Mouse (Mus musculus) kidney, embryonic 15.5 days (tissue): ENCODE results near the gene Fam19a5. TPM values are rescaled to one million over a fixed set of nuclear protein-coding genes. Genes with fewer than 3 reads are reported as not detected.

Source experiments
- ATAC-seq: fragments of 200-750 bp; cut with Nextera tagmentation; replicated peaks from 2 replicates; pipeline ENCODE4 v1.8.0; 2017; ENCODE audit warnings: moderate TSS enrichment; ENCODE audit not compliant: low FRiP score
- H3K27ac ChIP-seq: fragments of 300-500 bp; sonication (generic); 2 replicates; pipeline ENCODE4 v1.5.1; 2015; ENCODE audit warnings: mild to moderate bottlenecking, inconsistent platforms
- H3K27me3 ChIP-seq: fragments of 300-500 bp; sonication (generic); 2 replicates; pipeline ENCODE4 v1.6.1; 2015; ENCODE audit warnings: inconsistent platforms
- H3K36me3 ChIP-seq: fragments of 300-500 bp; sonication (generic); 2 replicates; pipeline ENCODE4 v1.6.1; 2015; ENCODE audit warnings: inconsistent platforms
- H3K4me1 ChIP-seq: fragments of 300-500 bp; sonication (generic); 2 replicates; pipeline ENCODE4 v1.6.1; 2015; ENCODE audit warnings: inconsistent platforms
- H3K4me2 ChIP-seq: fragments of 300-500 bp; sonication (generic); 2 replicates; pipeline ENCODE4 v1.6.1; 2015; ENCODE audit warnings: moderate library complexity, mild to moderate bottlenecking, inconsistent platforms
- H3K4me3 ChIP-seq: fragments of 300-500 bp; sonication (generic); replicated peaks from 2 replicates; pipeline ENCODE4 v1.5.1; 2015; ENCODE audit warnings: mild to moderate bottlenecking, inconsistent platforms
- H3K9ac ChIP-seq: fragments of 300-500 bp; sonication (generic); 2 replicates; pipeline ENCODE4 v1.6.1; 2015; ENCODE audit warnings: mild to moderate bottlenecking, inconsistent platforms
- H3K9me3 ChIP-seq: fragments of 300-500 bp; sonication (generic); replicated peaks from 2 replicates; pipeline ENCODE4 v1.6.1; 2016; ENCODE audit warnings: inconsistent platforms
- WGBS: fragments of 180-500 bp; shearing (Covaris S2); methylation state at CpG from one replicate; pipeline ENCODE4 v1.1.7; 2015; ENCODE audit warnings: mixed read lengths; 5-methylcytosine and 5-hydroxymethylcytosine counted together
- polyA plus RNA-seq: library from polyadenylated mRNA; unstranded; fragments of >200 nt; fragmentation: Nextera tagmentation; extraction: Ambion mirVana; gene quantifications from 2 replicates; pipeline ENCODE4 v1.2.1, GENCODE M21; 2015

Fam19a5 gene
- polyA plus RNA-seq, 1 experiment from 2014 or later = 4.7 TPM

- Histone ChIP-seq H3K27ac (no peak overlapping the region), H3K4me3 (no peak overlapping the region), H3K36me3 (no peaks in the 10 kb centered on the region), H3K4me2 (no peak overlapping the region), H3K27me3 (no peaks in the 10 kb centered on the region), H3K9ac (no peak overlapping the region), H3K4me1 (0 out of 2 replicates have a peak, but pooled peaks cover 4% of the 10 kb centered on the region), H3K9me3 (no peaks in the 10 kb centered on the region)
- 52% methylated on average over 9 of the region's 9 CpGs for WGBS
- ATAC-seq = peak; percentile 36; the same call in 1 of the 2 replicates
These were observed 171.1 kb downstream of the Fam19a5 start for GRCm38 (mm10) chr15:87715037-87715676.

GRCm38 (mm10) chr15:87717056-87717455, 173.0 kb downstream of the Fam19a5 start:
- H3K4me3 ChIP-seq = no peak overlapping the region
- H3K9ac ChIP-seq = no peak overlapping the region
- H3K36me3 ChIP-seq = no peaks in the 10 kb centered on the region
- ATAC-seq = no peak
- no peak overlapping the region for H3K4me2 ChIP-seq
- no peaks in the 10 kb centered on the region for H3K27me3 ChIP-seq
- H3K9me3 ChIP-seq = no peaks in the 10 kb centered on the region
- H3K27ac ChIP-seq = no peak overlapping the region
- 72% methylated on average over 5 of the region's 5 CpGs for WGBS
- H3K4me1 ChIP-seq = no peaks in the 10 kb centered on the region

GRCm38 (mm10) chr15:87723455-87723986, 179.4 kb downstream of the Fam19a5 start:
- Histone ChIP-seq H3K27me3 (no peaks in the 10 kb centered on the region), H3K9ac (no peak overlapping the region)
- ATAC-seq = no peak

GRCm38 (mm10) chr15:87726657-87727236, 182.6 kb downstream of the Fam19a5 start:
- H3K9me3 ChIP-seq = no peaks in the 10 kb centered on the region
- no peak for ATAC-seq
- no peak overlapping the region for H3K4me3 ChIP-seq
- no peaks in the 10 kb centered on the region for H3K27me3 ChIP-seq
- no peaks in the 10 kb centered on the region for H3K36me3 ChIP-seq
- no peak overlapping the region for H3K9ac ChIP-seq
- H3K4me2 ChIP-seq = no peak overlapping the region
- H3K4me1 ChIP-seq = no peaks in the 10 kb centered on the region
- H3K27ac ChIP-seq = no peak overlapping the region
- WGBS = 75% methylated on average over 20 of the region's 20 CpGs

More at GRCm38 (mm10) chr15:87723455-87723986, 179.4 kb downstream of the Fam19a5 start:
- Histone ChIP-seq H3K9me3 (no peaks in the 10 kb centered on the region), H3K36me3 (no peaks in the 10 kb centered on the region), H3K27ac (no peak overlapping the region), H3K4me2 (no peak overlapping the region), H3K4me1 (no peaks in the 10 kb centered on the region), H3K4me3 (no peak overlapping the region)
- WGBS = 78% methylated on average over 5 of the region's 5 CpGs

GRCm38 (mm10) chr15:87736345-87736744, 192.2 kb downstream of the Fam19a5 start:
- no peaks in the 10 kb centered on the region for H3K27me3 ChIP-seq

GRCm38 (mm10) chr15:87755482-87755881, 211.4 kb downstream of the Fam19a5 start:
- no peaks in the 10 kb centered on the region for H3K27me3 ChIP-seq
- no peaks in the 10 kb centered on the region for H3K4me1 ChIP-seq
- H3K4me2 ChIP-seq = no peak overlapping the region
- WGBS = 68% methylated on average over 3 of the region's 3 CpGs
- no peak overlapping the region for H3K27ac ChIP-seq
- no peak for ATAC-seq
- no peaks in the 10 kb centered on the region for H3K9me3 ChIP-seq
- no peak overlapping the region for H3K9ac ChIP-seq
- H3K4me3 ChIP-seq = no peak overlapping the region
- no peaks in the 10 kb centered on the region for H3K36me3 ChIP-seq

More at GRCm38 (mm10) chr15:87736345-87736744, 192.2 kb downstream of the Fam19a5 start:
- Histone ChIP-seq H3K36me3 (no peaks in the 10 kb centered on the region), H3K27ac (no peak overlapping the region), H3K9me3 (no peaks in the 10 kb centered on the region), H3K4me3 (no peak overlapping the region), H3K9ac (no peak overlapping the region), H3K4me2 (no peak overlapping the region), H3K4me1 (no peaks in the 10 kb centered on the region)
- no peak for ATAC-seq
- 90% methylated on average over 4 of the region's 4 CpGs for WGBS

GRCm38 (mm10) chr15:87765876-87766275, 221.8 kb downstream of the Fam19a5 start:
- no peak for ATAC-seq
- no peaks in the 10 kb centered on the region for H3K4me1 ChIP-seq
- peaks cover 3% of the 10 kb centered on the region; the same call in 1 of the 2 replicates for H3K9me3 ChIP-seq
- no peaks in the 10 kb centered on the region for H3K27me3 ChIP-seq
- H3K36me3 ChIP-seq = no peaks in the 10 kb centered on the region
- H3K9ac ChIP-seq = no peak overlapping the region
- H3K4me3 ChIP-seq = no peak overlapping the region
- no peak overlapping the region for H3K4me2 ChIP-seq
- no peak overlapping the region for H3K27ac ChIP-seq
- WGBS = 91% methylated on average over 3 of the region's 3 CpGs

- Histone ChIP-seq H3K4me1 (no peaks in the 10 kb centered on the region), H3K27ac (no peak overlapping the region), H3K36me3 (no peaks in the 10 kb centered on the region), H3K9me3 (no peaks in the 10 kb centered on the region), H3K9ac (no peak overlapping the region), H3K4me2 (no peak overlapping the region), H3K4me3 (no peak overlapping the region), H3K27me3 (no peaks in the 10 kb centered on the region)
- ATAC-seq = no peak
- 67% methylated on average over 4 of the region's 4 CpGs for WGBS
These were observed 229.9 kb downstream of the Fam19a5 start for GRCm38 (mm10) chr15:87773955-87774354.

GRCm38 (mm10) chr15:87783331-87783730, 239.2 kb downstream of the Fam19a5 start:
- Histone ChIP-seq H3K9ac (no peak overlapping the region), H3K4me2 (no peak overlapping the region), H3K4me3 (no peak overlapping the region), H3K9me3 (no peaks in the 10 kb centered on the region), H3K27ac (no peak overlapping the region), H3K4me1 (no peaks in the 10 kb centered on the region), H3K36me3 (no peaks in the 10 kb centered on the region), H3K27me3 (no peaks in the 10 kb centered on the region)
- 77% methylated on average over 2 of the region's 2 CpGs for WGBS
- no peak for ATAC-seq

GRCm38 (mm10) chr15:87789671-87790070, 245.6 kb downstream of the Fam19a5 start:
- no peak for ATAC-seq
- Histone ChIP-seq H3K4me2 (no peak overlapping the region), H3K36me3 (no peaks in the 10 kb centered on the region), H3K4me3 (no peak overlapping the region), H3K9ac (no peak overlapping the region), H3K9me3 (no peaks in the 10 kb centered on the region), H3K4me1 (no peaks in the 10 kb centered on the region), H3K27me3 (no peaks in the 10 kb centered on the region), H3K27ac (no peak overlapping the region)
- WGBS = 73% methylated on average over 4 of the region's 4 CpGs

GRCm38 (mm10) chr15:87793661-87794060, 249.6 kb downstream of the Fam19a5 start:
- H3K9me3 ChIP-seq = no peaks in the 10 kb centered on the region
- H3K27me3 ChIP-seq = no peaks in the 10 kb centered on the region
- no peak overlapping the region for H3K27ac ChIP-seq
- WGBS = 85% methylated on average over 3 of the region's 3 CpGs
- no peak overlapping the region for H3K9ac ChIP-seq
- no peak overlapping the region for H3K4me3 ChIP-seq
- H3K36me3 ChIP-seq = no peaks in the 10 kb centered on the region
- no peak overlapping the region for H3K4me2 ChIP-seq
- ATAC-seq = no peak
- H3K4me1 ChIP-seq = no peaks in the 10 kb centered on the region

GRCm38 (mm10) chr15:87796571-87796970, 252.5 kb downstream of the Fam19a5 start:
- Histone ChIP-seq H3K27ac (no peak overlapping the region), H3K27me3 (no peaks in the 10 kb centered on the region), H3K9me3 (no peaks in the 10 kb centered on the region), H3K4me1 (no peaks in the 10 kb centered on the region), H3K9ac (no peak overlapping the region), H3K36me3 (no peaks in the 10 kb centered on the region), H3K4me3 (no peak overlapping the region), H3K4me2 (no peak overlapping the region)
- 73% methylated on average over 3 of the region's 3 CpGs for WGBS
- ATAC-seq = no peak
